In genomic region chr4:3419920-3420499, GRCm38 (mm10) we compare ENCODE assay signal across 8 mouse cellular contexts.
A peak's percentile ranks its signal among the peaks of the same experiment; 100 is the strongest.
DNase-seq lines count a peak whose midpoint lies in the region; ATAC-seq and TF ChIP-seq lines count a peak whose summit lies in the region.
"Had no signal": no experiment of that assay in that cellular context is flagged by ENCODE, and none has a peak within 500 bp of the region (broad histone marks: within the 10 kb centered on the region; RNA-seq: fewer than 3 reads in every experiment).

No protein-coding gene starts in this region.

- TF ChIP-seq POLR2A in liver, adult 2 months (IDR thresholded peaks at IDR 0.05; ENCODE audit: extremely low read depth, insufficient read depth, low read length) = no peak

- no peaks in the 10 kb centered on the region for H3K36me3 ChIP-seq in liver, adult 2 months (ENCODE audit: control insufficient read depth, insufficient read depth, low read length)
- H3K36me3 ChIP-seq in stomach, postnatal 0 days (ENCODE audit: control insufficient read depth, insufficient read depth, low read length) = no peaks in the 10 kb centered on the region
- H3K36me3 ChIP-seq: neural tube, embryonic 13.5 days had no signal

- H3K27me3 ChIP-seq in liver, adult 2 months (ENCODE audit: control insufficient read depth, insufficient read depth, low read length) = no peaks in the 10 kb centered on the region
- no peaks in the 10 kb centered on the region for H3K27me3 ChIP-seq in stomach, postnatal 0 days (ENCODE audit: control insufficient read depth, insufficient read depth, low read length)
- H3K27me3 ChIP-seq: neural tube, embryonic 13.5 days had no signal

- H3K9ac ChIP-seq in liver, adult 2 months (ENCODE audit: low read depth, low read length) = no peak overlapping the region
- H3K9ac ChIP-seq in stomach, postnatal 0 days (ENCODE audit: low read length) = no peak overlapping the region
- H3K9ac ChIP-seq: neural tube, embryonic 13.5 days had no signal

- no peak overlapping the region for H3K27ac ChIP-seq in liver, adult 2 months (replicated peaks; ENCODE audit: insufficient read depth, low read depth, low read length)
- H3K27ac ChIP-seq in stomach, postnatal 0 days (replicated peaks) = no peak overlapping the region
- H3K27ac ChIP-seq: neural tube, embryonic 13.5 days had no signal

- H3K79me2 ChIP-seq in liver, adult 2 months (ENCODE audit: control insufficient read depth, insufficient read depth, low read length) = no peaks in the 10 kb centered on the region

- H3K4me3 ChIP-seq in liver, adult 2 months (ENCODE audit: insufficient read depth, low read depth, low read length) = no peak overlapping the region
- H3K4me3 ChIP-seq in stomach, postnatal 0 days (ENCODE audit: low read depth, low read length) = no peak overlapping the region
- H3K4me3 ChIP-seq: neural tube, embryonic 13.5 days had no signal

- H3K9me3 ChIP-seq in stomach, postnatal 0 days (ENCODE audit: control insufficient read depth, low read length) = no peaks in the 10 kb centered on the region
- H3K9me3 ChIP-seq: neural tube, embryonic 13.5 days had no signal

- 23% methylated on average over 3 of the region's 3 CpGs for WGBS in liver, adult 2 months
- WGBS in stomach, postnatal 0 days = 23% methylated on average over 3 of the region's 3 CpGs

- ATAC-seq in stomach, postnatal 0 days (ENCODE audit: low FRiP score, low TSS enrichment) = peak; percentile 45; the same call in 1 of the 2 replicates

- peak; percentile 55 for TF ChIP-seq CTCF in liver, adult 2 months (IDR thresholded peaks at IDR 0.05; ENCODE audit: low read depth, low read length)
- peak; percentile 75 for TF ChIP-seq CTCF in stomach, postnatal 0 days (IDR thresholded peaks at IDR 0.05; ENCODE audit: low read depth)

- DNase-seq in spleen, postnatal 36 days (ENCODE audit: low spot score in 2 of 2) = peak; percentile 12 to 20
- DNase-seq in spleen, adult 12 weeks (ENCODE audit: low spot score) = no peak
- peak; percentile 87 for DNase-seq in ZHBTc4 (ENCODE audit: low read depth, low spot score)
- peak; percentile 62 for DNase-seq in embryo, embryonic 10.5 days (ENCODE audit: low spot score)
- peak; percentile 77 for DNase-seq in kidney, adult 9 months
- DNase-seq in liver, adult 2 months (ENCODE audit: extremely low read depth, low read depth, low spot score) = peak; percentile 82
- peak; percentile 61 for DNase-seq in stomach, postnatal 0 days (ENCODE audit: low spot score)

- H3K4me1 ChIP-seq in liver, adult 2 months (ENCODE audit: control insufficient read depth, insufficient read depth, low read length) = peaks cover 4% of the 10 kb centered on the region
- H3K4me1 ChIP-seq in stomach, postnatal 0 days (replicated peaks; ENCODE audit: control insufficient read depth, insufficient read depth) = no peaks in the 10 kb centered on the region
- H3K4me1 ChIP-seq: neural tube, embryonic 13.5 days had no signal

- H3K4me2 ChIP-seq in stomach, postnatal 0 days (replicated peaks; ENCODE audit: low read depth) = no peak overlapping the region
- H3K4me2 ChIP-seq: neural tube, embryonic 13.5 days had no signal

- no peak for TF ChIP-seq EP300 in stomach, postnatal 0 days (optimal IDR thresholded peaks at IDR 0.05)
